In genomic region chrX:77409370-77409769, GRCm38 (mm10) we compare ENCODE assay signal across 7 mouse cellular contexts.
DNase-seq lines count a peak whose midpoint lies in the region; ATAC-seq lines count a peak whose summit lies in the region.

No protein-coding gene starts in this region.

- H3K27me3 ChIP-seq in kidney, embryonic 15.5 days: no peaks in the 10 kb centered on the region

- no peak overlapping the region for H3K9ac ChIP-seq in kidney, embryonic 15.5 days

- H3K4me1 ChIP-seq in kidney, embryonic 15.5 days: no peaks in the 10 kb centered on the region

- H3K36me3 ChIP-seq in kidney, embryonic 15.5 days: no peaks in the 10 kb centered on the region

- peak; percentile 86 for ATAC-seq in kidney, embryonic 15.5 days (replicated peaks; ENCODE audit: low FRiP score)

- no peak overlapping the region for H3K4me2 ChIP-seq in kidney, embryonic 15.5 days

- no peak overlapping the region for H3K27ac ChIP-seq in kidney, embryonic 15.5 days

- DNase-seq in kidney, adult 9 months: no peak
- DNase-seq in cerebellum, adult 8-10 months: peak; percentile 42
- DNase-seq in heart, postnatal 36 days: peak; percentile 13 to 31
- peak; percentile 15 to 35 for DNase-seq in lung, postnatal 4 days
- DNase-seq in thymus, postnatal 4 days: no peak
- DNase-seq in adrenal gland, postnatal 36 days: no peak

- intact Hi-C loops in heart, postnatal 36 days (cut with DNase I): no loop called here

- H3K4me3 ChIP-seq in kidney, embryonic 15.5 days (replicated peaks): no peak overlapping the region

- 38% methylated on average over 7 of the region's 7 CpGs for WGBS in kidney, embryonic 15.5 days

- H3K9me3 ChIP-seq in kidney, embryonic 15.5 days (replicated peaks): no peaks in the 10 kb centered on the region

Comparison
In these comparisons a context has a peak if more than half of its experiments do, and no peak if none do; other contexts are left out.
1. DNase-seq: peak in cerebellum, adult 8-10 months (single experiment), heart, postnatal 36 days (2 of 2) and lung, postnatal 4 days (2 of 2); none in kidney, adult 9 months (single experiment), thymus, postnatal 4 days (single experiment) and adrenal gland, postnatal 36 days (0 of 2).